Mouse (Mus musculus): ENCODE data around the gene Zfp62.

- TF ChIP-seq POLR2A (IDR thresholded peaks at IDR 0.05; ENCODE audit: insufficient read depth, low read length) (no peak), CTCF (IDR thresholded peaks at IDR 0.05; ENCODE audit: low read depth, low read length) (no peak), EP300 (IDR thresholded peaks at IDR 0.05; ENCODE audit: insufficient read depth, low read depth, low read length) (no peak)
Measured at GRCm38 (mm10) chr11:49212577-49212976, 9.5 kb downstream of the Zfp62 start.
